Mouse (Mus musculus) CH12.LX (cell line): ENCODE results near the gene Rab3b. TPM values are rescaled to one million over a fixed set of nuclear protein-coding genes. Genes with fewer than 3 reads are reported as not detected.

Source experiments
- DNase-seq: peaks from one replicate; pipeline ENCODE4 v3.0.0-alpha.2; 2013; ENCODE audit errors: extremely low read depth
- H3K27ac ChIP-seq: 2 replicates; pipeline ENCODE4 v1.5.1; 2012; ENCODE audit warnings: low read depth, mild to moderate bottlenecking, control low read depth, moderate library complexity; ENCODE audit not compliant: insufficient read depth
- H3K27me3 ChIP-seq: replicated peaks from 2 replicates; pipeline ENCODE3; 2012; ENCODE audit warnings: inconsistent platforms
- H3K36me3 ChIP-seq, 2 experiments: replicated peaks in 1 of 2; 2 replicates each; pipeline versions ENCODE3 to v1.6.1; 2012; ENCODE audit warnings: inconsistent platforms in 1 of 2, low read length in 1 of 2, mild to moderate bottlenecking in 1 of 2, mixed read lengths in 1 of 2, moderate library complexity in 1 of 2; ENCODE audit not compliant: control insufficient read depth in 1 of 2, insufficient read depth in 1 of 2
- H3K4me1 ChIP-seq, 2 experiments: 2 replicates each; pipeline ENCODE4 v1.6.1; 2012; ENCODE audit warnings: inconsistent platforms in 1 of 2, moderate library complexity in 1 of 2; ENCODE audit not compliant: insufficient read depth in 2 of 2, control insufficient read depth in 1 of 2
- H3K4me2 ChIP-seq: 2 replicates; pipeline ENCODE4 v1.6.1; 2012; ENCODE audit warnings: low read depth, mild to moderate bottlenecking, control low read depth; ENCODE audit not compliant: poor library complexity, insufficient read depth, severe bottlenecking
- H3K4me3 ChIP-seq, 3 experiments: fragments of 150-350 bp in 1 of 3; sonication (generic) in 1 of 3; replicated peaks in 1 of 3; 2 replicates each; pipeline versions ENCODE3 to v1.5.1; 2011 to 2012; ENCODE audit warnings: low read depth in 2 of 3, low read length in 2 of 3, mild to moderate bottlenecking in 2 of 3, moderate library complexity in 2 of 3, control low read depth in 1 of 3, improper control_type of control experiment in 1 of 3, inconsistent platforms in 1 of 3, mixed read lengths in 1 of 3; ENCODE audit not compliant: poor library complexity in 1 of 3
- H3K79me2 ChIP-seq: replicated peaks from 2 replicates; pipeline ENCODE4 v1.6.1; 2012; ENCODE audit warnings: mild to moderate bottlenecking, moderate library complexity; ENCODE audit not compliant: control insufficient read depth, poor library complexity, insufficient read depth, severe bottlenecking; ENCODE audit errors: extremely low read depth
- H3K9ac ChIP-seq: 2 replicates; pipeline ENCODE4 v1.6.1; 2012; ENCODE audit warnings: low read depth, mild to moderate bottlenecking, control low read depth, moderate library complexity; ENCODE audit not compliant: insufficient read depth
- H3K9me3 ChIP-seq: replicated peaks from 2 replicates; pipeline ENCODE3; 2012; ENCODE audit warnings: low read length, inconsistent platforms, mixed read lengths
- BHLHE40 ChIP-seq: IDR thresholded peaks from 2 replicates; pipeline ENCODE4 v1.6.1; 2011; ENCODE audit warnings: mild to moderate bottlenecking, low read depth, low read length, improper control_type of control experiment
- CHD2 ChIP-seq: IDR thresholded peaks from 2 replicates; pipeline ENCODE4 v1.6.1; 2011; ENCODE audit warnings: low read length, improper control_type of control experiment
- CTCF ChIP-seq, 2 experiments: IDR thresholded peaks in 1 of 2; conservative IDR thresholded peaks in 1 of 2; 2 replicates each; pipeline ENCODE4 v1.5.1; 2011 to 2012; ENCODE audit warnings: low read depth in 2 of 2, low read length in 2 of 2, improper control_type of control experiment in 1 of 2, inconsistent platforms in 1 of 2, mild to moderate bottlenecking in 1 of 2, moderate library complexity in 1 of 2
- E2F4 ChIP-seq: IDR thresholded peaks from 2 replicates; pipeline ENCODE4 v1.6.1; 2011; ENCODE audit warnings: low read depth, low read length, improper control_type of control experiment; ENCODE audit not compliant: insufficient replicate concordance
- EP300 ChIP-seq: IDR thresholded peaks from 2 replicates; pipeline ENCODE4 v1.6.1; 2011; ENCODE audit warnings: low read length, improper control_type of control experiment
- ETS1 ChIP-seq: conservative IDR thresholded peaks from 2 replicates; pipeline ENCODE4 v1.6.1; 2012; ENCODE audit warnings: low read depth, mild to moderate bottlenecking, inconsistent platforms, low read length, improper control_type of control experiment, moderate library complexity
- JUND ChIP-seq: conservative IDR thresholded peaks from 2 replicates; pipeline ENCODE4 v1.6.1; 2011; ENCODE audit warnings: low read depth, low read length, improper control_type of control experiment
- MAZ ChIP-seq: IDR thresholded peaks from 2 replicates; pipeline ENCODE4 v1.6.1; 2012; ENCODE audit warnings: low read depth, mild to moderate bottlenecking, inconsistent platforms, low read length, improper control_type of control experiment, moderate library complexity
- MEF2A ChIP-seq: IDR thresholded peaks from 2 replicates; pipeline ENCODE4 v1.6.1; 2014; ENCODE audit warnings: low read depth, mild to moderate bottlenecking, inconsistent platforms, low read length, improper control_type of control experiment, borderline replicate concordance
- MYC ChIP-seq: IDR thresholded peaks from 2 replicates; pipeline ENCODE4 v1.6.1; 2011; ENCODE audit warnings: low read depth, mild to moderate bottlenecking, improper control_type of control experiment, low read length
- NELFE ChIP-seq: IDR thresholded peaks from 2 replicates; pipeline ENCODE4 v1.6.1; 2011; ENCODE audit warnings: low read depth, low read length, improper control_type of control experiment
- NRF1 ChIP-seq: IDR thresholded peaks from 2 replicates; pipeline ENCODE4 v1.6.1; 2014; ENCODE audit warnings: low read depth, mild to moderate bottlenecking, inconsistent platforms, low read length, improper control_type of control experiment, moderate library complexity
- PAX5 ChIP-seq: IDR thresholded peaks from 2 replicates; pipeline ENCODE4 v1.6.1; 2012; ENCODE audit warnings: low read length, inconsistent platforms, mixed read lengths
- RAD21 ChIP-seq: IDR thresholded peaks from 2 replicates; pipeline ENCODE4 v1.6.1; 2011; ENCODE audit warnings: low read depth, mild to moderate bottlenecking, low read length, improper control_type of control experiment, moderate library complexity
- SIN3A ChIP-seq: IDR thresholded peaks from 2 replicates; pipeline ENCODE4 v1.6.1; 2012; ENCODE audit warnings: low read length, improper control_type of control experiment, inconsistent platforms
- SMC3 ChIP-seq: IDR thresholded peaks from 2 replicates; pipeline ENCODE4 v1.6.1; 2011; ENCODE audit warnings: low read depth, low read length, improper control_type of control experiment
- UBTF ChIP-seq: IDR thresholded peaks from 2 replicates; pipeline ENCODE4 v1.6.1; 2012; ENCODE audit warnings: low read depth, mild to moderate bottlenecking, inconsistent platforms, low read length, improper control_type of control experiment, moderate library complexity
- USF2 ChIP-seq: conservative IDR thresholded peaks from 2 replicates; pipeline ENCODE4 v1.6.1; 2011; ENCODE audit warnings: low read depth, low read length, improper control_type of control experiment
- ZC3H11A ChIP-seq: IDR thresholded peaks from 2 replicates; pipeline ENCODE4 v1.6.1; 2012; ENCODE audit warnings: low read depth, mild to moderate bottlenecking, inconsistent platforms, low read length, improper control_type of control experiment
- ZKSCAN1 ChIP-seq: IDR thresholded peaks from 2 replicates; pipeline ENCODE4 v1.6.1; 2012; ENCODE audit warnings: low read depth, inconsistent platforms, low read length, improper control_type of control experiment, borderline replicate concordance
- ZMIZ1 ChIP-seq: IDR thresholded peaks from 2 replicates; pipeline ENCODE4 v1.6.1; 2012; ENCODE audit warnings: low read depth, mild to moderate bottlenecking, inconsistent platforms, low read length, improper control_type of control experiment
- ZNF384 ChIP-seq: IDR thresholded peaks from 2 replicates; pipeline ENCODE4 v1.6.1; 2012; ENCODE audit warnings: low read depth, low read length, improper control_type of control experiment, inconsistent platforms
- dilution Hi-C: fragments of 300-500 bp; cut with MboI; formaldehyde crosslinking; loops from 2 replicates; pipeline ENCODE4 v1.14.3; 2020; ENCODE audit warnings: low sequenced_read_pairs; ENCODE audit not compliant: extremely low pct_unique_long_range_greater_than_20kb, extremely low pct_ligation_motif_present
- in situ Hi-C: fragments of 300-500 bp; cut with MboI; formaldehyde crosslinking; loops from 3 replicates; pipeline ENCODE4 v1.14.3; 2019; ENCODE audit warnings: low sequenced_read_pairs, low pct_ligation_motif_present, low pct_unique_long_range_greater_than_20kb, mixed read lengths
- polyA plus RNA-seq: library from polyadenylated mRNA; unstranded; fragments of >175 nt; gene quantifications from 2 replicates; pipeline ENCODE4 v1.2.1, GENCODE M21; 2012; ENCODE audit warnings: low read depth; ENCODE audit not compliant: insufficient read length
- total RNA-seq, 2 experiments: library from RNA; depleted of rRNA; stranded (reverse); fragments of 300-350 nt in 1 of 2; fragments of >200 nt in 1 of 2; gene quantifications; 2 replicates each; pipeline ENCODE4 v1.2.3; 2012 to 2014

The Rab3b gene
- total and polyA plus RNA-seq, 3 experiments, result 0.56 to 0.94 (median 0.85) TPM

DNA sequence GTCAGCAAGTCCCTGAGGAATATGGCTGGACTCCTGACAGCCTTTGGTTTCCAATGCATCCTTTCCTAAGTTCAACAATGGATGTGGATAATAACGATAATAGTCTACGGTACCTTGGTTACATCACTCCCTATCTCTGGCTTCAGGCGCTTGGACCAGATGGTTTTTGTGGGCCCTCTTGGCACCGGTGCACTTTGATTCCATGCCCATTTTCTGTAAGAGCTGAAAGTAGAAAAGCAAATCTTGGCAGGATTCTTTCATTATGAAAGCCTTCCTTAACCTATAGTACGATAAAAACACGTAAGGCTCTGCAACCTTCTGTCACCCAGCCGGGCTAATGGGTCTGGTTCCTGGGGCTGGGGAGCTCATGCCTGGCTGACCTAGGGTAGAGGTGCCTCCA lies 70.3 kb downstream of the Rab3b start:
- Histone ChIP-seq H3K36me3 (no peaks in the 10 kb centered on the region), H3K9ac (no peak overlapping the region), H3K4me1 (no peaks in the 10 kb centered on the region), H3K4me2 (no peak overlapping the region), H3K79me2 (no peaks in the 10 kb centered on the region), H3K4me3 (no peak overlapping the region), H3K27me3 (no peaks in the 10 kb centered on the region), H3K27ac (no peak overlapping the region), H3K9me3 (no peaks in the 10 kb centered on the region)
- in situ Hi-C loops (no loop called here), dilution Hi-C loops (no loop called here)
- DNase-seq, result no peak
- TF ChIP-seq ZC3H11A, result no peak
- no peak for TF ChIP-seq E2F4
- no peak for TF ChIP-seq SIN3A
- no peak for TF ChIP-seq NRF1
- no peak for TF ChIP-seq ZKSCAN1
- no peak for TF ChIP-seq UBTF
- TF ChIP-seq BHLHE40, result no peak
- TF ChIP-seq CHD2, result no peak
- no peak for TF ChIP-seq CTCF (conservative IDR thresholded peaks at IDR 0.05 in 1 of 2, IDR thresholded peaks at IDR 0.05 in 1 of 2; ENCODE audit: low read depth in 2 of 2, low read length in 2 of 2)
- no peak for TF ChIP-seq JUND
- TF ChIP-seq USF2, result no peak
- no peak for TF ChIP-seq MYC
- TF ChIP-seq NELFE, result no peak

DNA sequence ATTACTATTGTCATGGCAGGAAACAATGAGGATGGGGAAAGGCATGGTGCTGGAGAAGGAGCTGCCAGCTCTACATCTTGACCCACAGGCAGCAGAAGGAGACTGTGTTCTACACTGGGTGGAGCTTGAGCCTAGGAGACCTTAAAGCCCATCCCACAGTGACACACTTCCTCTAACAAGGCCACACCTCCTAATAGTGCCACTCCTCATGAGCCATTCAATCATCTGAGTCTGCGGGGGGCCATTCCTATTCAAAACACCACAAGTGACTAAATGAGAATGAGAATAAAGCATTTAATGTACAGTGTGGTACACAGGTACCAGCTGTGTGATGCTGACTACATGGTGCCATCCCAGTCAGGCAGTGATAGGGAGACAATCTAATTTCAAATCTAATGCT lies 71.3 kb downstream of the Rab3b start:
- DNase-seq, result peak; percentile 8
- no peak overlapping the region for H3K9ac ChIP-seq
- no peaks in the 10 kb centered on the region for H3K36me3 ChIP-seq
- no peak overlapping the region for H3K4me3 ChIP-seq
- in situ Hi-C loops, result no loop called here
- no peak overlapping the region for H3K27ac ChIP-seq
- H3K4me1 ChIP-seq, result no peaks in the 10 kb centered on the region
- no peaks in the 10 kb centered on the region for H3K27me3 ChIP-seq
- H3K79me2 ChIP-seq, result no peaks in the 10 kb centered on the region
- dilution Hi-C loops, result no loop called here
- TF ChIP-seq USF2 (no peak), UBTF (no peak), EP300 (no peak), NELFE (no peak), ZNF384 (no peak), SMC3 (no peak), ZKSCAN1 (no peak), PAX5 (no peak), JUND (no peak), MAZ (no peak), RAD21 (no peak), MEF2A (no peak), ZMIZ1 (no peak), NRF1 (no peak), ETS1 (no peak)
- no peak overlapping the region for H3K4me2 ChIP-seq
- H3K9me3 ChIP-seq, result no peaks in the 10 kb centered on the region
